Mouse (Mus musculus): ENCODE measurements around the gene Gm49388. TPM values are rescaled to one million over a fixed set of nuclear protein-coding genes. Genes with fewer than 3 reads are reported as not detected.

Gene Gm49388
- polyA plus RNA-seq, 1 experiment, result not detected

GRCm38 (mm10) chr7:127840886-127841285 is 55.5 kb downstream of the Gm49388 start:
- DNase-seq (ENCODE audit: low read depth), result no peak

GRCm38 (mm10) chr7:127841340-127842000 is 56.1 kb downstream of the Gm49388 start:
- peak; percentile 46 for DNase-seq (ENCODE audit: low read depth)

- peak; percentile 44 for DNase-seq (ENCODE audit: low read depth)
Observed at GRCm38 (mm10) chr7:127842001-127842718, 56.8 kb downstream of the Gm49388 start.

- DNase-seq (ENCODE audit: low read depth), result no peak
Observed at GRCm38 (mm10) chr7:127849973-127850875, 64.8 kb downstream of the Gm49388 start.

GRCm38 (mm10) chr7:127850906-127851305 is 65.5 kb downstream of the Gm49388 start:
- DNase-seq (ENCODE audit: low read depth), result no peak

Other genes with a start within 250 kb of the Gm49388 start
- gene Tmem265, start 224.2 kb upstream of the Gm49388 start, polyA plus RNA-seq (2012; rRNA removed), result 0.18 TPM in 1 of 2 replicates, not detected in the other
- gene Phkg2, start 212.3 kb upstream of the Gm49388 start, polyA plus RNA-seq (2012; rRNA removed), result 65.7 and 72.1 TPM in 2 replicates
- gene Ccdc189, start 197.0 kb upstream of the Gm49388 start, polyA plus RNA-seq (2012; rRNA removed), result 16.9 and 18.8 TPM in 2 replicates
- gene Rnf40, start 196.8 kb upstream of the Gm49388 start, polyA plus RNA-seq (2012; rRNA removed), result 29.2 and 32.8 TPM in 2 replicates
- gene Zfp629, start 169.8 kb upstream of the Gm49388 start, polyA plus RNA-seq (2012; rRNA removed), result 14.6 and 18.1 TPM in 2 replicates
- gene Bcl7c, start 76.7 kb upstream of the Gm49388 start, polyA plus RNA-seq (2012; rRNA removed), result 21.2 and 30.4 TPM in 2 replicates
- 21.0 and 35.9 TPM in 2 replicates for gene Ctf1, start 72.9 kb upstream of the Gm49388 start, polyA plus RNA-seq (2012; rRNA removed)
- not detected in 2 replicates for gene Ctf2, start 53.4 kb upstream of the Gm49388 start, polyA plus RNA-seq (2012; rRNA removed)
- gene Fbxl19, start 41.1 kb upstream of the Gm49388 start, polyA plus RNA-seq (2012; rRNA removed), result 25.7 and 26.8 TPM in 2 replicates
- 27.1 and 37.9 TPM in 2 replicates for gene Orai3, start 15.8 kb upstream of the Gm49388 start, polyA plus RNA-seq (2012; rRNA removed)
- 7.6 and 11.8 TPM in 2 replicates for gene Setd1a, start 8.9 kb upstream of the Gm49388 start, polyA plus RNA-seq (2012; rRNA removed)
- gene Hsd3b7, start 15.0 kb downstream of the Gm49388 start, polyA plus RNA-seq (2012; rRNA removed), result 103 and 120 TPM in 2 replicates
- gene Stx4a, start 38.7 kb downstream of the Gm49388 start, polyA plus RNA-seq (2012; rRNA removed), result 76.2 and 82.5 TPM in 2 replicates
- 16.6 and 24.0 TPM in 2 replicates for gene Stx1b, start 38.9 kb downstream of the Gm49388 start, polyA plus RNA-seq (2012; rRNA removed)
- gene Zfp646, start 90.6 kb downstream of the Gm49388 start, polyA plus RNA-seq (2012; rRNA removed), result 18.3 and 22.8 TPM in 2 replicates
- 5.9 and 8.2 TPM in 2 replicates for gene Zfp668, start 91.2 kb downstream of the Gm49388 start, polyA plus RNA-seq (2012; rRNA removed)
- gene Prss53, start 105.4 kb downstream of the Gm49388 start, polyA plus RNA-seq (2012; rRNA removed), result 1.9 and 2.6 TPM in 2 replicates
- gene Gm21974, start 109.8 kb downstream of the Gm49388 start, polyA plus RNA-seq (2012; rRNA removed), result not detected in 2 replicates
- 246 and 309 TPM in 2 replicates for gene Vkorc1, start 110.0 kb downstream of the Gm49388 start, polyA plus RNA-seq (2012; rRNA removed)
- gene Bckdk, start 118.5 kb downstream of the Gm49388 start, polyA plus RNA-seq (2012; rRNA removed), result 118 and 137 TPM in 2 replicates
- 15.9 and 16.4 TPM in 2 replicates for gene Kat8, start 126.9 kb downstream of the Gm49388 start, polyA plus RNA-seq (2012; rRNA removed)
- 80.4 and 83.4 TPM in 2 replicates for gene Prss8, start 144.5 kb downstream of the Gm49388 start, polyA plus RNA-seq (2012; rRNA removed)
- gene Prss36, start 161.1 kb downstream of the Gm49388 start, polyA plus RNA-seq (2012; rRNA removed), result 23.6 and 29.7 TPM in 2 replicates
- gene Fus, start 181.8 kb downstream of the Gm49388 start, polyA plus RNA-seq (2012; rRNA removed), result 285 and 355 TPM in 2 replicates
- 45.2 and 50.8 TPM in 2 replicates for gene Pycard, start 208.3 kb downstream of the Gm49388 start, polyA plus RNA-seq (2012; rRNA removed)
- 1.2 and 1.6 TPM in 2 replicates for gene Trim72, start 218.3 kb downstream of the Gm49388 start, polyA plus RNA-seq (2012; rRNA removed)